Mouse (Mus musculus) heart, embryonic 15.5 days (tissue): ENCODE results near the gene Smyd3. TPM values are rescaled to one million over a fixed set of nuclear protein-coding genes. Genes with fewer than 3 reads are reported as not detected.

Experiments used
- ATAC-seq: fragments of 200-750 bp; cut with Nextera tagmentation; replicated peaks from 2 replicates; pipeline ENCODE4 v1.8.0; 2017; ENCODE audit warnings: low read depth, moderate TSS enrichment; ENCODE audit not compliant: insufficient number of reproducible peaks, insufficient read depth, low FRiP score
- H3K27ac ChIP-seq: fragments of 300-500 bp; sonication (generic); 2 replicates; pipeline ENCODE4 v1.5.1; 2015; ENCODE audit warnings: mild to moderate bottlenecking, inconsistent platforms
- H3K27me3 ChIP-seq: fragments of 300-500 bp; sonication (generic); 2 replicates; pipeline ENCODE4 v1.6.1; 2015; ENCODE audit warnings: inconsistent platforms
- H3K36me3 ChIP-seq: fragments of 300-500 bp; sonication (generic); 2 replicates; pipeline ENCODE4 v1.6.1; 2015; ENCODE audit warnings: mild to moderate bottlenecking, inconsistent platforms
- H3K4me1 ChIP-seq: fragments of 300-500 bp; sonication (generic); replicated peaks from 2 replicates; pipeline ENCODE4 v1.6.1; 2015; ENCODE audit warnings: inconsistent platforms
- H3K4me2 ChIP-seq: fragments of 300-500 bp; sonication (generic); 2 replicates; pipeline ENCODE4 v1.6.1; 2015; ENCODE audit warnings: inconsistent platforms, mild to moderate bottlenecking, moderate library complexity
- H3K4me3 ChIP-seq: fragments of 300-500 bp; sonication (generic); 2 replicates; pipeline ENCODE4 v1.5.1; 2015; ENCODE audit warnings: mild to moderate bottlenecking, inconsistent platforms
- H3K9ac ChIP-seq: fragments of 300-500 bp; sonication (generic); 2 replicates; pipeline ENCODE4 v1.6.1; 2015; ENCODE audit warnings: mild to moderate bottlenecking, inconsistent platforms
- H3K9me3 ChIP-seq: fragments of 300-500 bp; sonication (generic); replicated peaks from 2 replicates; pipeline ENCODE4 v1.6.1; 2016; ENCODE audit warnings: inconsistent platforms
- WGBS: fragments of 180-500 bp; shearing (Covaris S2); methylation state at CpG from one replicate; pipeline ENCODE4 v1.1.7; 2015; ENCODE audit warnings: mixed read lengths; 5-methylcytosine and 5-hydroxymethylcytosine counted together
- polyA plus RNA-seq: library from polyadenylated mRNA; unstranded; fragments of >200 nt; fragmentation: Nextera tagmentation; extraction: Ambion mirVana; gene quantifications from 2 replicates; pipeline ENCODE4 v1.2.1, GENCODE M21; 2015

The Smyd3 gene
- 9.1 and 11.1 TPM in 2 replicates for polyA plus RNA-seq

- 6% methylated on average over 39 of the region's 39 CpGs for WGBS
- Histone ChIP-seq H3K4me1 (peaks cover 7% of the 10 kb centered on the region), H3K36me3 (no peaks in the 10 kb centered on the region), H3K27ac (peak within 1 kb of the TSS; percentile 72), H3K9me3 (no peaks in the 10 kb centered on the region), H3K4me2 (peak within 1 kb of the TSS; percentile 97), H3K4me3 (peak within 1 kb of the TSS; percentile 91), H3K27me3 (no peaks in the 10 kb centered on the region), H3K9ac (peak within 1 kb of the TSS; percentile 80)
- peak; percentile 81 for ATAC-seq
These were observed at the start of gene Smyd3 for GRCm38 (mm10) chr1:179517713-179518465. Gene Smyd3 (minus strand): TSS chr1:179518041.

GRCm38 (mm10) chr1:179567558-179567957 is 49.7 kb upstream of the Smyd3 start:
- H3K4me2 ChIP-seq: no peak overlapping the region
- no peaks in the 10 kb centered on the region for H3K36me3 ChIP-seq
- no peak overlapping the region for H3K9ac ChIP-seq
- no peak overlapping the region for H3K4me3 ChIP-seq
- H3K27ac ChIP-seq: no peak overlapping the region
- 70% methylated on average over 7 of the region's 7 CpGs for WGBS
- no peak for ATAC-seq
- no peaks in the 10 kb centered on the region for H3K27me3 ChIP-seq
- H3K4me1 ChIP-seq: peaks cover 32% of the 10 kb centered on the region
- H3K9me3 ChIP-seq: no peaks in the 10 kb centered on the region

- Histone ChIP-seq H3K4me3 (no peak overlapping the region), H3K27me3 (no peaks in the 10 kb centered on the region), H3K4me2 (no peak overlapping the region), H3K4me1 (peaks cover 21% of the 10 kb centered on the region), H3K9ac (no peak overlapping the region), H3K9me3 (no peaks in the 10 kb centered on the region), H3K36me3 (no peaks in the 10 kb centered on the region), H3K27ac (no peak overlapping the region)
- 75% methylated on average over 5 of the region's 5 CpGs for WGBS
- no peak for ATAC-seq
These were observed 46.1 kb upstream of the Smyd3 start for GRCm38 (mm10) chr1:179563926-179564325.

GRCm38 (mm10) chr1:179563211-179563610 is 45.4 kb upstream of the Smyd3 start:
- H3K27me3 ChIP-seq: no peaks in the 10 kb centered on the region
- no peak overlapping the region for H3K4me3 ChIP-seq
- peaks cover 14% of the 10 kb centered on the region for H3K4me1 ChIP-seq
- no peak overlapping the region for H3K27ac ChIP-seq
- no peak overlapping the region for H3K4me2 ChIP-seq
- no peaks in the 10 kb centered on the region for H3K9me3 ChIP-seq
- no peak for ATAC-seq
- H3K9ac ChIP-seq: no peak overlapping the region
- no peaks in the 10 kb centered on the region for H3K36me3 ChIP-seq
- 83% methylated on average over 4 of the region's 4 CpGs for whole genome bisulfite sequencing

GRCm38 (mm10) chr1:179560845-179561430 is 43.1 kb upstream of the Smyd3 start:
- H3K36me3 ChIP-seq: no peaks in the 10 kb centered on the region
- 91% methylated on average over 6 of the region's 6 CpGs for WGBS
- no peak for ATAC-seq
- H3K9me3 ChIP-seq: no peaks in the 10 kb centered on the region
- H3K4me1 ChIP-seq: 0 out of 2 replicates have a peak, but pooled peaks cover 2% of the 10 kb centered on the region
- no peak overlapping the region for H3K9ac ChIP-seq
- no peak overlapping the region for H3K4me3 ChIP-seq
- no peaks in the 10 kb centered on the region for H3K27me3 ChIP-seq
- H3K27ac ChIP-seq: no peak overlapping the region
- H3K4me2 ChIP-seq: no peak overlapping the region

- WGBS: 64% methylated on average over 11 of the region's 11 CpGs
- Histone ChIP-seq H3K27me3 (no peaks in the 10 kb centered on the region), H3K4me1 (0 out of 2 replicates have a peak, but pooled peaks cover 2% of the 10 kb centered on the region), H3K4me2 (no peak overlapping the region), H3K27ac (no peak overlapping the region), H3K4me3 (no peak overlapping the region), H3K36me3 (no peaks in the 10 kb centered on the region), H3K9ac (no peak overlapping the region), H3K9me3 (no peaks in the 10 kb centered on the region)
- no peak for ATAC-seq
These were observed 41.8 kb upstream of the Smyd3 start for GRCm38 (mm10) chr1:179559446-179560194.

- H3K9me3 ChIP-seq: no peaks in the 10 kb centered on the region
- WGBS: 88% methylated on average over 3 of the region's 3 CpGs
- no peak for ATAC-seq
These were observed 39.1 kb upstream of the Smyd3 start for GRCm38 (mm10) chr1:179556921-179557320.

GRCm38 (mm10) chr1:179553949-179554347 is 36.1 kb upstream of the Smyd3 start:
- Histone ChIP-seq H3K9ac (no peak overlapping the region), H3K36me3 (no peaks in the 10 kb centered on the region), H3K27me3 (no peaks in the 10 kb centered on the region), H3K4me1 (peaks cover 20% of the 10 kb centered on the region), H3K9me3 (no peaks in the 10 kb centered on the region), H3K4me2 (no peak overlapping the region), H3K27ac (no peak overlapping the region), H3K4me3 (no peak overlapping the region)
- 53% methylated on average over 4 of the region's 4 CpGs for WGBS
- no peak for ATAC-seq

More at GRCm38 (mm10) chr1:179556921-179557320, 39.1 kb upstream of the Smyd3 start:
- H3K4me2 ChIP-seq: no peak overlapping the region
- H3K4me3 ChIP-seq: no peak overlapping the region
- H3K9ac ChIP-seq: no peak overlapping the region
- H3K36me3 ChIP-seq: no peaks in the 10 kb centered on the region
- H3K27me3 ChIP-seq: no peaks in the 10 kb centered on the region
- peaks cover 17% of the 10 kb centered on the region for H3K4me1 ChIP-seq
- no peak overlapping the region for H3K27ac ChIP-seq

- Histone ChIP-seq H3K4me1 (peaks cover 21% of the 10 kb centered on the region), H3K27ac (no peak overlapping the region), H3K9ac (no peak overlapping the region), H3K4me3 (no peak overlapping the region), H3K9me3 (no peaks in the 10 kb centered on the region), H3K27me3 (no peaks in the 10 kb centered on the region), H3K36me3 (no peaks in the 10 kb centered on the region), H3K4me2 (no peak overlapping the region)
- no peak for ATAC-seq
- WGBS: 53% methylated on average over 5 of the region's 5 CpGs
These were observed 35.5 kb upstream of the Smyd3 start for GRCm38 (mm10) chr1:179553197-179553948.

GRCm38 (mm10) chr1:179552751-179553150 is 34.9 kb upstream of the Smyd3 start:
- H3K36me3 ChIP-seq: no peaks in the 10 kb centered on the region
- no peak overlapping the region for H3K4me3 ChIP-seq
- H3K9ac ChIP-seq: no peak overlapping the region
- H3K27ac ChIP-seq: peak overlapping the region; percentile 53
- no peak overlapping the region for H3K4me2 ChIP-seq
- peaks cover 28% of the 10 kb centered on the region for H3K4me1 ChIP-seq
- no peaks in the 10 kb centered on the region for H3K9me3 ChIP-seq
- no peaks in the 10 kb centered on the region for H3K27me3 ChIP-seq
- no peak for ATAC-seq
- 45% methylated on average over 7 of the region's 7 CpGs for WGBS

- Histone ChIP-seq H3K27ac (no peak overlapping the region), H3K36me3 (no peaks in the 10 kb centered on the region), H3K4me2 (no peak overlapping the region), H3K9me3 (no peaks in the 10 kb centered on the region), H3K4me3 (no peak overlapping the region), H3K4me1 (peaks cover 32% of the 10 kb centered on the region), H3K9ac (no peak overlapping the region), H3K27me3 (no peaks in the 10 kb centered on the region)
- 87% methylated on average over 4 of the region's 4 CpGs for WGBS
- ATAC-seq: no peak
These were observed 34.1 kb upstream of the Smyd3 start for GRCm38 (mm10) chr1:179551921-179552320.
